Mouse (Mus musculus) lung, postnatal 0 days (tissue): Measurements from ENCODE around the gene Nup107. TPM values are rescaled to one million over a fixed set of nuclear protein-coding genes. Genes with fewer than 3 reads are reported as not detected.
A peak's percentile ranks its signal among the peaks of the same experiment; 100 is the strongest.

Experiments
- ATAC-seq: fragments of 200-750 bp; cut with Nextera tagmentation; 2 replicates; pipeline ENCODE4 v1.8.0; 2017; ENCODE audit warnings: moderate library complexity
- DNase-seq: peaks from one replicate; pipeline ENCODE4 v3.0.0-alpha.2; 2016; ENCODE audit warnings: low spot score
- H3K27ac ChIP-seq: fragments of 300-500 bp; sonication (generic); 2 replicates; pipeline ENCODE4 v1.5.1; 2014; ENCODE audit warnings: antibody characterized with exemption, mild to moderate bottlenecking, low read length, mixed read lengths
- H3K27me3 ChIP-seq: fragments of 300-500 bp; sonication (generic); replicated peaks from 2 replicates; pipeline ENCODE4 v1.6.1; 2014; ENCODE audit warnings: low read length, mixed read lengths; ENCODE audit not compliant: insufficient read depth
- H3K36me3 ChIP-seq: fragments of 300-500 bp; sonication (generic); 2 replicates; pipeline ENCODE4 v1.6.1; 2014; ENCODE audit warnings: low read length, mixed read lengths; ENCODE audit not compliant: insufficient read depth
- H3K4me1 ChIP-seq: fragments of 300-500 bp; sonication (generic); 2 replicates; pipeline ENCODE4 v1.6.1; 2014; ENCODE audit warnings: antibody characterized with exemption, low read depth, low read length, mixed read lengths; ENCODE audit not compliant: insufficient read depth
- H3K4me2 ChIP-seq: fragments of 300-500 bp; sonication (generic); replicated peaks from 2 replicates; pipeline ENCODE4 v1.6.1; 2014; ENCODE audit warnings: low read depth, mild to moderate bottlenecking, low read length, moderate library complexity, mixed read lengths
- H3K4me3 ChIP-seq: fragments of 300-500 bp; sonication (generic); 2 replicates; pipeline ENCODE4 v1.5.1; 2014; ENCODE audit warnings: low read depth, low read length
- H3K9ac ChIP-seq: fragments of 300-500 bp; sonication (generic); replicated peaks from 2 replicates; pipeline ENCODE4 v1.6.1; 2014; ENCODE audit warnings: low read depth, mild to moderate bottlenecking
- H3K9me3 ChIP-seq: fragments of 300-500 bp; sonication (generic); 2 replicates; pipeline ENCODE4 v1.6.1; 2016; ENCODE audit warnings: low read length, mixed read lengths
- CTCF ChIP-seq: IDR thresholded peaks from 2 replicates; pipeline ENCODE4 v1.5.1; 2016; ENCODE audit warnings: antibody characterized with exemption, mild to moderate bottlenecking
- EP300 ChIP-seq: IDR thresholded peaks from 2 replicates; pipeline ENCODE4 v1.6.1; 2016; ENCODE audit warnings: antibody characterized with exemption, mild to moderate bottlenecking, control low read depth
- WGBS: fragments of 180-500 bp; shearing (Covaris S2); extraction: QIAGEN DNeasy Blood & Tissue Kit; methylation state at CpG from one replicate; pipeline ENCODE4 v1.1.7; 2014; 5-methylcytosine and 5-hydroxymethylcytosine counted together
- polyA plus RNA-seq: library from polyadenylated mRNA; unstranded; fragments of >200 nt; fragmentation: Nextera tagmentation; extraction: Ambion mirVana; gene quantifications from 2 replicates; pipeline ENCODE4 v1.2.1, GENCODE M21; 2015

The Nup107 gene
- polyA plus RNA-seq, 1 experiment from 2014 or later: 15.2 TPM

- TF ChIP-seq CTCF (no peak), EP300 (no peak)
- Histone ChIP-seq H3K36me3 (peaks cover 2% of the 10 kb centered on the region), H3K4me3 (peak overlapping the region; percentile 98), H3K27me3 (no peaks in the 10 kb centered on the region), H3K27ac (peak overlapping the region; percentile 99), H3K9me3 (no peaks in the 10 kb centered on the region), H3K4me2 (peak overlapping the region; percentile 72), H3K9ac (peak overlapping the region; percentile 97), H3K4me1 (peaks cover 10% of the 10 kb centered on the region; the same call in 1 of the 2 replicates)
- ATAC-seq (peak; percentile 86), DNase-seq (peak; percentile 90)
- 1% methylated on average over 52 of the region's 71 CpGs for WGBS
These were observed 82.4 kb downstream of the Nup107 start for GRCm38 (mm10) chr10:117709930-117710603.

GRCm38 (mm10) chr10:117709326-117709830 lies 83.1 kb downstream of the Nup107 start:
- no peak for ATAC-seq
- 24% methylated on average over 12 of the region's 12 CpGs for WGBS
- H3K27ac ChIP-seq: peak overlapping the region; percentile 99

GRCm38 (mm10) chr10:117708856-117709255 lies 83.6 kb downstream of the Nup107 start:
- Histone ChIP-seq H3K9me3 (no peaks in the 10 kb centered on the region), H3K4me2 (peak overlapping the region; percentile 72), H3K4me1 (peaks cover 10% of the 10 kb centered on the region; the same call in 1 of the 2 replicates), H3K27ac (peak overlapping the region; percentile 43; the same call in 1 of the 2 replicates), H3K4me3 (peak overlapping the region; percentile 98; the same call in 1 of the 2 replicates), H3K27me3 (no peaks in the 10 kb centered on the region), H3K36me3 (peaks cover 10% of the 10 kb centered on the region), H3K9ac (no peak overlapping the region; the same call in 1 of the 2 replicates)
- 55% methylated on average over 9 of the region's 9 CpGs for WGBS
- ATAC-seq (no peak), DNase-seq (no peak)
- TF ChIP-seq EP300: no peak
- TF ChIP-seq CTCF: no peak

More at GRCm38 (mm10) chr10:117709326-117709830, 83.1 kb downstream of the Nup107 start:
- TF ChIP-seq CTCF (no peak), EP300 (no peak; the same call in 1 of the 2 replicates)
- Histone ChIP-seq H3K4me1 (peaks cover 10% of the 10 kb centered on the region; the same call in 1 of the 2 replicates), H3K4me3 (peak overlapping the region; percentile 98), H3K9me3 (no peaks in the 10 kb centered on the region), H3K27me3 (no peaks in the 10 kb centered on the region), H3K9ac (peak overlapping the region; percentile 97), H3K4me2 (peak overlapping the region; percentile 72), H3K36me3 (peaks cover 9% of the 10 kb centered on the region)
- peak; percentile 55 for DNase-seq

- Histone ChIP-seq H3K27me3 (no peaks in the 10 kb centered on the region), H3K36me3 (peaks cover 12% of the 10 kb centered on the region), H3K4me2 (no peak overlapping the region; the same call in 1 of the 2 replicates), H3K9me3 (no peaks in the 10 kb centered on the region), H3K4me3 (no peak overlapping the region), H3K9ac (no peak overlapping the region), H3K4me1 (peaks cover 10% of the 10 kb centered on the region; the same call in 1 of the 2 replicates), H3K27ac (no peak overlapping the region)
- TF ChIP-seq EP300 (no peak), CTCF (no peak)
- DNase-seq: no peak
- ATAC-seq: no peak
- WGBS: 96% methylated on average over 2 of the region's 2 CpGs
These were observed 84.1 kb downstream of the Nup107 start for GRCm38 (mm10) chr10:117708376-117708775.

- DNase-seq (no peak), ATAC-seq (no peak)
- no peak for TF ChIP-seq CTCF
- TF ChIP-seq EP300: no peak
- peaks cover 18% of the 10 kb centered on the region for H3K36me3 ChIP-seq
- WGBS: 86% methylated on average over 2 of the region's 2 CpGs
- H3K9me3 ChIP-seq: no peaks in the 10 kb centered on the region
- H3K27ac ChIP-seq: no peak overlapping the region
- no peak overlapping the region for H3K9ac ChIP-seq
- no peak overlapping the region for H3K4me3 ChIP-seq
- H3K4me1 ChIP-seq: peaks cover 10% of the 10 kb centered on the region; the same call in 1 of the 2 replicates
- no peaks in the 10 kb centered on the region for H3K27me3 ChIP-seq
- no peak overlapping the region for H3K4me2 ChIP-seq
These were observed 85.2 kb downstream of the Nup107 start for GRCm38 (mm10) chr10:117707114-117707838.

GRCm38 (mm10) chr10:117706440-117706839 lies 86.1 kb downstream of the Nup107 start:
- Histone ChIP-seq H3K4me3 (no peak overlapping the region), H3K27ac (no peak overlapping the region), H3K36me3 (peaks cover 25% of the 10 kb centered on the region), H3K27me3 (no peaks in the 10 kb centered on the region), H3K4me2 (no peak overlapping the region), H3K4me1 (peaks cover 8% of the 10 kb centered on the region; the same call in 1 of the 2 replicates), H3K9me3 (no peaks in the 10 kb centered on the region), H3K9ac (no peak overlapping the region)
- DNase-seq (no peak), ATAC-seq (no peak)
- no peak for TF ChIP-seq EP300
- TF ChIP-seq CTCF: no peak
- 77% methylated on average over 6 of the region's 6 CpGs for WGBS
